Mouse (Mus musculus) limb, embryonic 14.5 days (tissue): ENCODE measurements around the gene Dcp1a. TPM values are rescaled to one million over a fixed set of nuclear protein-coding genes. Genes with fewer than 3 reads are reported as not detected.

Source experiments
- ATAC-seq: fragments of 200-750 bp; cut with Nextera tagmentation; 2 replicates; pipeline ENCODE4 v1.8.0; 2017; ENCODE audit warnings: low read depth, moderate number of reproducible peaks, moderate TSS enrichment; ENCODE audit not compliant: low FRiP score
- DNase-seq: peaks from one replicate; pipeline ENCODE4 v3.0.0-alpha.2; 2015; ENCODE audit warnings: low spot score
- H3K27ac ChIP-seq: fragments of 300-500 bp; sonication (generic); replicated peaks from 2 replicates; pipeline ENCODE4 v1.5.1; 2014; ENCODE audit warnings: low read depth, mild to moderate bottlenecking, low read length, moderate library complexity, mixed read lengths
- H3K27me3 ChIP-seq: fragments of 300-500 bp; sonication (generic); 2 replicates; pipeline ENCODE4 v1.6.1; 2014; ENCODE audit warnings: low read length, mixed read lengths; ENCODE audit not compliant: control insufficient read depth, insufficient read depth
- H3K36me3 ChIP-seq: fragments of 300-500 bp; sonication (generic); 2 replicates; pipeline ENCODE4 v1.6.1; 2014; ENCODE audit warnings: mild to moderate bottlenecking, low read length, moderate library complexity, mixed read lengths; ENCODE audit not compliant: control insufficient read depth, insufficient read depth
- H3K4me1 ChIP-seq: fragments of 300-500 bp; sonication (generic); 2 replicates; pipeline ENCODE4 v1.6.1; 2014; ENCODE audit warnings: antibody characterized with exemption, low read length, mixed read lengths; ENCODE audit not compliant: control insufficient read depth, insufficient read depth
- H3K4me2 ChIP-seq: fragments of 300-500 bp; sonication (generic); replicated peaks from 2 replicates; pipeline ENCODE4 v1.6.1; 2014; ENCODE audit warnings: low read depth, mild to moderate bottlenecking, low read length, moderate library complexity; ENCODE audit not compliant: severe bottlenecking
- H3K4me3 ChIP-seq: fragments of 300-500 bp; sonication (generic); replicated peaks from 2 replicates; pipeline ENCODE4 v1.5.1; 2014; ENCODE audit warnings: low read length
- H3K9ac ChIP-seq: fragments of 300-500 bp; sonication (generic); 2 replicates; pipeline ENCODE4 v1.6.1; 2014; ENCODE audit warnings: mild to moderate bottlenecking, low read depth, low read length, moderate library complexity; ENCODE audit not compliant: severe bottlenecking
- H3K9me3 ChIP-seq: fragments of 300-500 bp; sonication (generic); 2 replicates; pipeline ENCODE4 v1.6.1; 2016; ENCODE audit warnings: low read length; ENCODE audit not compliant: control insufficient read depth
- POLR2A ChIP-seq: fragments of 200-500 bp; IDR thresholded peaks from 2 replicates; pipeline ENCODE4 v1.8.0; 2012; ENCODE audit warnings: inconsistent platforms, mild to moderate bottlenecking, moderate library complexity, borderline replicate concordance; ENCODE audit not compliant: insufficient read depth, insufficient read length; ENCODE audit errors: extremely low read depth
- WGBS: fragments of 180-500 bp; shearing (Covaris S2); extraction: QIAGEN DNeasy Blood & Tissue Kit; methylation state at CpG from one replicate; pipeline ENCODE4 v1.1.7; 2014; 5-methylcytosine and 5-hydroxymethylcytosine counted together
- polyA plus RNA-seq, 2 experiments: library from polyadenylated mRNA; depleted of rRNA in 1 of 2; stranded (reverse) in 1 of 2; unstranded in 1 of 2; fragments of >200 nt; fragmentation: Nextera tagmentation in 1 of 2; extraction: Ambion mirVana in 1 of 2; gene quantifications; 2 replicates each; pipeline versions ENCODE4 v1.2.1 to v1.2.3; 2012 to 2014

The Dcp1a gene
- polyA plus RNA-seq, 2 experiments = 24.8 to 40.5 TPM

GRCm38 (mm10) chr14:30561470-30562187, 82.3 kb downstream of the Dcp1a start:
- H3K4me1 ChIP-seq = no peaks in the 10 kb centered on the region
- WGBS = 86% methylated on average over 14 of the region's 14 CpGs
- no peaks in the 10 kb centered on the region for H3K27me3 ChIP-seq
- H3K36me3 ChIP-seq = peaks cover 80% of the 10 kb centered on the region
- H3K4me2 ChIP-seq = no peak overlapping the region
- no peak overlapping the region for H3K9ac ChIP-seq
- no peak overlapping the region for H3K27ac ChIP-seq
- ATAC-seq = no peak
- H3K9me3 ChIP-seq = no peaks in the 10 kb centered on the region
- TF ChIP-seq POLR2A = no peak
- H3K4me3 ChIP-seq = no peak overlapping the region
- DNase-seq = no peak

GRCm38 (mm10) chr14:30562343-30562742, 83.0 kb downstream of the Dcp1a start:
- Histone ChIP-seq H3K4me1 (no peaks in the 10 kb centered on the region), H3K27me3 (no peaks in the 10 kb centered on the region), H3K27ac (no peak overlapping the region), H3K9me3 (no peaks in the 10 kb centered on the region), H3K4me2 (no peak overlapping the region), H3K9ac (no peak overlapping the region), H3K36me3 (peaks cover 81% of the 10 kb centered on the region), H3K4me3 (no peak overlapping the region)
- TF ChIP-seq POLR2A = no peak
- DNase-seq (no peak), ATAC-seq (no peak)

GRCm38 (mm10) chr14:30564451-30564850, 85.1 kb downstream of the Dcp1a start:
- no peak for TF ChIP-seq POLR2A
- DNase-seq = no peak
- H3K27me3 ChIP-seq = no peaks in the 10 kb centered on the region

GRCm38 (mm10) chr14:30566317-30566716, 87.0 kb downstream of the Dcp1a start:
- TF ChIP-seq POLR2A = no peak
- H3K9me3 ChIP-seq = no peaks in the 10 kb centered on the region
- no peak overlapping the region for H3K27ac ChIP-seq
- ATAC-seq (no peak), DNase-seq (no peak)
- H3K4me3 ChIP-seq = no peak overlapping the region
- H3K9ac ChIP-seq = no peak overlapping the region
- H3K27me3 ChIP-seq = no peaks in the 10 kb centered on the region
- peaks cover 86% of the 10 kb centered on the region for H3K36me3 ChIP-seq
- no peak overlapping the region for H3K4me2 ChIP-seq
- H3K4me1 ChIP-seq = no peaks in the 10 kb centered on the region
- 92% methylated on average over 6 of the region's 6 CpGs for WGBS

More at GRCm38 (mm10) chr14:30564451-30564850, 85.1 kb downstream of the Dcp1a start:
- no peaks in the 10 kb centered on the region for H3K4me1 ChIP-seq
- H3K4me3 ChIP-seq = no peak overlapping the region
- no peak overlapping the region for H3K9ac ChIP-seq
- WGBS = 92% methylated on average over 2 of the region's 2 CpGs
- H3K27ac ChIP-seq = no peak overlapping the region
- ATAC-seq = no peak
- H3K9me3 ChIP-seq = no peaks in the 10 kb centered on the region
- H3K36me3 ChIP-seq = peaks cover 86% of the 10 kb centered on the region
- H3K4me2 ChIP-seq = no peak overlapping the region

- ATAC-seq (no peak), DNase-seq (no peak)
- Histone ChIP-seq H3K36me3 (peaks cover 94% of the 10 kb centered on the region), H3K27me3 (no peaks in the 10 kb centered on the region), H3K4me1 (no peaks in the 10 kb centered on the region), H3K9me3 (no peaks in the 10 kb centered on the region), H3K27ac (no peak overlapping the region), H3K4me3 (no peak overlapping the region), H3K4me2 (no peak overlapping the region), H3K9ac (no peak overlapping the region)
- 88% methylated on average over 9 of the region's 9 CpGs for WGBS
- no peak for TF ChIP-seq POLR2A
Measured at GRCm38 (mm10) chr14:30568016-30568415, 88.7 kb downstream of the Dcp1a start.
